Mouse (Mus musculus) cerebellum, adult 2 months (tissue): ENCODE data around the gene Olfr250.
"Not testable (repeated sequence)": the region's sequence is repeated elsewhere in the genome, so short reads cannot be mapped to it uniquely, and the experiment has no call there.

ENCODE experiments used
- CTCF ChIP-seq: fragments of 200-500 bp; IDR thresholded peaks from 2 replicates; pipeline ENCODE4 v1.5.1; 2011; ENCODE audit warnings: low read depth, mild to moderate bottlenecking, control low read depth, low read length, moderate library complexity, borderline replicate concordance; ENCODE audit not compliant: insufficient read depth
- POLR2A ChIP-seq: fragments of 200-500 bp; IDR thresholded peaks from 2 replicates; pipeline ENCODE4 v1.6.1; 2011; ENCODE audit warnings: low read length, control low read depth, borderline replicate concordance; ENCODE audit not compliant: insufficient read depth

DNA sequence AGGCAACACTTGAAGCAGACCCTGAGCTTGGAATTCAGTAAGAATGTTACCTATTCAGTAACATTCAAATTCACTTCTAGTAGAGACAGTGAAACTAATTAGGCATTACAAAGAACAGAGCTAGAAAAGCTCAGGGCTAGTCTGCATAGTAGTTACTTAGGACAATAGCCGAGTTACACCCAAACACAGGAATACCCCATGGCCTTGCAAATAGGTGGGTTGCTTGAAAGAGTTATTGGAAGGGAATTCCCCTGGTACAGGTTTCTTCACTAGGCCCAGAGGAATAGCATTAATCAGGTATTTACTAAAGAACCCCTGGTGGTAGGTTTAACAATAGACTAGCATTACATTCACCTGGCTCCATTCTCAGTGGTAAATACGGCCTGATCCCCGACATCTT, 40.8 kb downstream of the Olfr250 start:
- not testable (repeated sequence) for TF ChIP-seq CTCF, POLR2A
